Mouse (Mus musculus) kidney, adult 2 months (tissue): Measurements from ENCODE around the gene Tenm1.

Experiments used
- CTCF ChIP-seq: fragments of 200-500 bp; conservative IDR thresholded peaks from 2 replicates; pipeline ENCODE4 v1.5.1; 2011; ENCODE audit warnings: low read depth, mild to moderate bottlenecking, control low read depth, low read length, moderate library complexity, mixed read lengths; ENCODE audit not compliant: insufficient read depth, insufficient read length
- POLR2A ChIP-seq: fragments of 200-500 bp; IDR thresholded peaks from one replicate; pipeline ENCODE4 v1.6.1; 2011; ENCODE audit warnings: low read depth, low read length, control low read depth

DNA sequence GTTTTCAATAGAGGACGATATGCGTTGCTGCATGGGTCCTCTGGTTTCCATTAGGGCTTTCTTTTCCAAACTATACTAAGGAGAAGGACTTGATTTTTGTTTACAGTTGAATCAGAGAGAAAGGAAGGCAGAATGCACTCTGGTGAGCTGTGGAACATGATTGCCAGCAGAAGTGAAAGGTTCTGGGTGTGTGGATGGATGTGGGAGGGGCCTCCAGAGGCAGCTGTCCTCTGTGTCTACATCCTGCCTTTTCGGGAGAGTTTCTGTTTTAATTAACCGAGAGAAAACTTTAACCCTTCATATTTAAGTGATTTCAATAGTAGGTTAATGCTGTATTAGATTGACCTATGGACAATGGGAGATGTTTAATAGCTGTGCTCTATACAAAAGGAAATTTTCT, 880.4 kb downstream of the Tenm1 start:
- TF ChIP-seq CTCF, result no peak
- TF ChIP-seq POLR2A, result no peak
